Comparison of ENCODE assay signal across 11 mouse cellular contexts in genomic region chr5:137074191-137074651, GRCm38 (mm10). TPM values are rescaled to one million over a fixed set of nuclear protein-coding genes. Genes with fewer than 3 reads are reported as not detected.
DNase-seq lines count a peak whose midpoint lies in the region; ATAC-seq lines count a peak whose summit lies in the region.
"Had no signal": no experiment of that assay in that cellular context is flagged by ENCODE, and none has a peak within 500 bp of the region (broad histone marks: within the 10 kb centered on the region; RNA-seq: fewer than 3 reads in every experiment).

No protein-coding gene starts in this region.

- peak overlapping the region; percentile 63 for H3K27ac ChIP-seq in lung, embryonic 16.5 days (ENCODE audit: low read length)
- no peak overlapping the region for H3K27ac ChIP-seq in forebrain, embryonic 16.5 days (ENCODE audit: low read length)
- H3K27ac ChIP-seq: limb, embryonic 12.5 days; neural tube, embryonic 12.5 days had no signal

- 0 out of 2 replicates have a peak overlapping the region, but pooled peaks have one; percentile 9 for H3K9ac ChIP-seq in lung, embryonic 16.5 days (ENCODE audit: low read length)
- H3K9ac ChIP-seq in forebrain, embryonic 16.5 days (replicated peaks; ENCODE audit: low read depth, low read length) = no peak overlapping the region
- H3K9ac ChIP-seq: limb, embryonic 12.5 days; neural tube, embryonic 12.5 days had no signal

- intact Hi-C loops in gastrocnemius, postnatal 14 days (cut with DNase I; ENCODE audit: low total_unique reads) = no loop called here

- H3K9me3 ChIP-seq in lung, embryonic 16.5 days (ENCODE audit: control insufficient read depth, low read length) = no peaks in the 10 kb centered on the region
- H3K9me3 ChIP-seq in forebrain, embryonic 16.5 days (ENCODE audit: control insufficient read depth, low read length) = no peaks in the 10 kb centered on the region
- H3K9me3 ChIP-seq: limb, embryonic 12.5 days; neural tube, embryonic 12.5 days had no signal

- no peak overlapping the region for H3K4me2 ChIP-seq in lung, embryonic 16.5 days (ENCODE audit: low read depth, low read length)
- no peak overlapping the region for H3K4me2 ChIP-seq in forebrain, embryonic 16.5 days (ENCODE audit: low read length)
- H3K4me2 ChIP-seq: limb, embryonic 12.5 days; neural tube, embryonic 12.5 days had no signal

- ATAC-seq in lung, embryonic 16.5 days (ENCODE audit: low read depth) = no peak
- no peak for ATAC-seq in CD4-positive, CD25-positive, alpha-beta regulatory T cell, adult 4 months
- ATAC-seq in megakaryocyte progenitor cell, adult 5-6 weeks (replicated peaks; ENCODE audit: poor library complexity) = no peak
- no peak for ATAC-seq in forebrain, embryonic 16.5 days

- no peaks in the 10 kb centered on the region for H3K36me3 ChIP-seq in lung, embryonic 16.5 days (ENCODE audit: control insufficient read depth, insufficient read depth, low read length)
- no peaks in the 10 kb centered on the region for H3K36me3 ChIP-seq in forebrain, embryonic 16.5 days (ENCODE audit: control insufficient read depth, insufficient read depth)
- H3K36me3 ChIP-seq: limb, embryonic 12.5 days; neural tube, embryonic 12.5 days had no signal

- no peaks in the 10 kb centered on the region for H3K27me3 ChIP-seq in lung, embryonic 16.5 days (ENCODE audit: control insufficient read depth, insufficient read depth, low read depth, low read length)
- H3K27me3 ChIP-seq in forebrain, embryonic 16.5 days (replicated peaks; ENCODE audit: control insufficient read depth, insufficient read depth, low read length) = no peaks in the 10 kb centered on the region
- H3K27me3 ChIP-seq: limb, embryonic 12.5 days; neural tube, embryonic 12.5 days had no signal

- H3K4me1 ChIP-seq in lung, embryonic 16.5 days (replicated peaks; ENCODE audit: control insufficient read depth, insufficient read depth, low read length) = peaks cover 67% of the 10 kb centered on the region
- peaks cover 11% of the 10 kb centered on the region for H3K4me1 ChIP-seq in forebrain, embryonic 16.5 days (replicated peaks; ENCODE audit: control insufficient read depth, insufficient read depth, low read length)

- peak; percentile 44 for DNase-seq in kidney, postnatal 14 days
- no peak for DNase-seq in kidney, adult 9 months
- peak; percentile 47 for DNase-seq in R1 (ENCODE audit: low read depth, low spot score)
- DNase-seq in gastrocnemius, postnatal 14 days = peak; percentile 58

- H3K4me3 ChIP-seq in lung, embryonic 16.5 days (ENCODE audit: low read length) = no peak overlapping the region
- H3K4me3 ChIP-seq in forebrain, embryonic 16.5 days (replicated peaks; ENCODE audit: low read length) = no peak overlapping the region
- H3K4me3 ChIP-seq: limb, embryonic 12.5 days; neural tube, embryonic 12.5 days had no signal

- WGBS in lung, embryonic 16.5 days = 13% methylated on average over 6 of the region's 6 CpGs
- WGBS in forebrain, embryonic 16.5 days = 24% methylated on average over 6 of the region's 6 CpGs

RNA-seq across cellular contexts. Expression of gene Serpine1, which starts 2.2 kb away (rescaled TPM):
- 1 to 10 TPM; 1.2 to 1.9 TPM for total RNA-seq in gastrocnemius, postnatal 14 days (2021)
- 0.93 and 1.1 TPM in 2 replicates for polyA plus RNA-seq in lung, embryonic 16.5 days (2015; fragmentation: Nextera tagmentation; extraction: Ambion mirVana)
- under 1 TPM in 1 of 2 experiments, not detected in 1; 0.20 TPM for polyA plus RNA-seq in CD4-positive, CD25-positive, alpha-beta regulatory T cell, adult 4 months (2017; shearing (Covaris generic))
- 0.22 TPM in 1 of 2 replicates, not detected in the other for total RNA-seq in megakaryocyte progenitor cell, adult 5-6 weeks (2015)
- not detected in 2 replicates for total RNA-seq in megakaryocyte progenitor cell, adult 5-6 weeks (2017)
- 0.11 and 0.15 TPM in 2 replicates for polyA plus RNA-seq in forebrain, embryonic 16.5 days (2015; fragmentation: Nextera tagmentation; extraction: Ambion mirVana)

RNA-seq across cellular contexts. Expression of gene Ap1s1, which starts 28.3 kb away (rescaled TPM):
- total RNA-seq in gastrocnemius, postnatal 14 days (2021) = 10 to 100 TPM; 24.3 to 26.0 TPM
- polyA plus RNA-seq in lung, embryonic 16.5 days (2015; fragmentation: Nextera tagmentation; extraction: Ambion mirVana) = 191 and 206 TPM in 2 replicates
- polyA plus RNA-seq in CD4-positive, CD25-positive, alpha-beta regulatory T cell, adult 4 months (2017; shearing (Covaris generic)) = 10 to 100 TPM; 62.2 to 84.9 TPM
- 37.8 and 41.2 TPM in 2 replicates for total RNA-seq in megakaryocyte progenitor cell, adult 5-6 weeks (2015)
- total RNA-seq in megakaryocyte progenitor cell, adult 5-6 weeks (2017) = 67.3 and 87.2 TPM in 2 replicates
- 252 and 272 TPM in 2 replicates for polyA plus RNA-seq in forebrain, embryonic 16.5 days (2015; fragmentation: Nextera tagmentation; extraction: Ambion mirVana)

RNA-seq across cellular contexts. Expression of gene Trim56, which starts 41.8 kb away (rescaled TPM):
- 1 to 10 TPM; 7.6 to 9.1 TPM for total RNA-seq in gastrocnemius, postnatal 14 days (2021)
- 12.2 and 13.5 TPM in 2 replicates for polyA plus RNA-seq in lung, embryonic 16.5 days (2015; fragmentation: Nextera tagmentation; extraction: Ambion mirVana)
- polyA plus RNA-seq in CD4-positive, CD25-positive, alpha-beta regulatory T cell, adult 4 months (2017; shearing (Covaris generic)) = 10 to 100 TPM; 15.1 to 18.5 TPM
- 8.1 and 8.7 TPM in 2 replicates for total RNA-seq in megakaryocyte progenitor cell, adult 5-6 weeks (2015)
- 24.7 and 25.6 TPM in 2 replicates for total RNA-seq in megakaryocyte progenitor cell, adult 5-6 weeks (2017)
- 2.6 and 3.5 TPM in 2 replicates for polyA plus RNA-seq in forebrain, embryonic 16.5 days (2015; fragmentation: Nextera tagmentation; extraction: Ambion mirVana)

RNA-seq across cellular contexts. Expression of gene Vgf, which starts 48.0 kb away (rescaled TPM):
- total RNA-seq in gastrocnemius, postnatal 14 days (2021) = not detected
- 0.13 TPM in 1 of 2 replicates, not detected in the other for polyA plus RNA-seq in lung, embryonic 16.5 days (2015; fragmentation: Nextera tagmentation; extraction: Ambion mirVana)
- not detected for polyA plus RNA-seq in CD4-positive, CD25-positive, alpha-beta regulatory T cell, adult 4 months (2017; shearing (Covaris generic))
- not detected in 2 replicates for total RNA-seq in megakaryocyte progenitor cell, adult 5-6 weeks (2015)
- not detected in 2 replicates for total RNA-seq in megakaryocyte progenitor cell, adult 5-6 weeks (2017)
- 3.9 and 4.3 TPM in 2 replicates for polyA plus RNA-seq in forebrain, embryonic 16.5 days (2015; fragmentation: Nextera tagmentation; extraction: Ambion mirVana)
- polyA plus RNA-seq: heart, embryonic 14.5 days had no signal
